9 mouse cellular contexts compared by ENCODE assay signal in genomic region chr7:104369736-104370414, GRCm38 (mm10). TPM values are rescaled to one million over a fixed set of nuclear protein-coding genes. Genes with fewer than 3 reads are reported as not detected.
DNase-seq lines count a peak whose midpoint lies in the region; ATAC-seq lines count a peak whose summit lies in the region.
"Had no signal": no experiment of that assay in that cellular context is flagged by ENCODE, and none has a peak within 500 bp of the region (broad histone marks: within the 10 kb centered on the region; RNA-seq: fewer than 3 reads in every experiment).

Gene Trim30b (minus strand): TSS chr7:104369884.

- peak; percentile 97 for DNase-seq in heart, adult 11 months
- peak; percentile 2 for DNase-seq in heart, postnatal 25 days (ENCODE audit: low spot score)
- no peak for DNase-seq in frontal cortex, postnatal 36 days (ENCODE audit: low spot score in 2 of 2)
- no peak for DNase-seq in urinary bladder, postnatal 14 days (ENCODE audit: low spot score)
- no peak for DNase-seq in gastrocnemius, postnatal 14 days

- H3K9ac ChIP-seq in heart, embryonic 11.5 days (ENCODE audit: low read depth, low read length), result no peak within 1 kb of the TSS
- H3K9ac ChIP-seq: neural tube, embryonic 15.5 days had no signal

- no peaks in the 10 kb centered on the region for H3K4me1 ChIP-seq in heart, embryonic 11.5 days (ENCODE audit: control insufficient read depth, insufficient read depth, low read length)
- H3K4me1 ChIP-seq: neural tube, embryonic 15.5 days had no signal

- no peak within 1 kb of the TSS for H3K4me2 ChIP-seq in heart, embryonic 11.5 days
- H3K4me2 ChIP-seq: neural tube, embryonic 15.5 days had no signal

- no peak within 1 kb of the TSS for H3K4me3 ChIP-seq in heart, embryonic 11.5 days (ENCODE audit: low read depth, low read length)
- H3K4me3 ChIP-seq: neural tube, embryonic 15.5 days had no signal

- intact Hi-C loops in heart, postnatal 25 days (cut with DNase I), result no loop called here
- intact Hi-C loops in gastrocnemius, postnatal 14 days (cut with DNase I; ENCODE audit: low total_unique reads), result no loop called here

- WGBS in heart, embryonic 11.5 days (ENCODE audit: insufficient replicate concordance), result 67% methylated on average over 1 of the region's 1 CpGs

- H3K27ac ChIP-seq in heart, embryonic 11.5 days (ENCODE audit: low read depth, low read length), result no peak within 1 kb of the TSS
- H3K27ac ChIP-seq: neural tube, embryonic 15.5 days had no signal

- H3K36me3 ChIP-seq in heart, embryonic 11.5 days (ENCODE audit: control insufficient read depth, insufficient read depth, low read length), result no peaks in the 10 kb centered on the region
- H3K36me3 ChIP-seq: neural tube, embryonic 15.5 days had no signal

- no peak for ATAC-seq in heart, embryonic 11.5 days (replicated peaks; ENCODE audit: insufficient number of reproducible peaks, low FRiP score, low TSS enrichment)
- peak; percentile 91 for ATAC-seq in CD4-positive, CD25-positive, alpha-beta regulatory T cell, adult 4 months
- peak; percentile 91 for ATAC-seq in megakaryocyte progenitor cell, adult 5-6 weeks (replicated peaks; ENCODE audit: poor library complexity)

- H3K9me3 ChIP-seq in heart, embryonic 11.5 days (replicated peaks; ENCODE audit: control insufficient read depth, low read length), result no peaks in the 10 kb centered on the region
- H3K9me3 ChIP-seq: neural tube, embryonic 15.5 days had no signal

- no peaks in the 10 kb centered on the region for H3K27me3 ChIP-seq in heart, embryonic 11.5 days (ENCODE audit: control insufficient read depth, insufficient read depth, low read length)
- H3K27me3 ChIP-seq: neural tube, embryonic 15.5 days had no signal

RNA-seq across cellular contexts. Expression of gene Trim30b, which starts in this region (rescaled TPM):
- 0.16 TPM in 1 of 2 replicates, not detected in the other for polyA plus RNA-seq in heart, embryonic 11.5 days (2014; fragmentation: Nextera tagmentation; extraction: Ambion mirVana)
- polyA plus RNA-seq in CD4-positive, CD25-positive, alpha-beta regulatory T cell, adult 4 months (2017; shearing (Covaris generic)), result 1 to 10 TPM; 1.1 to 1.5 TPM
- not detected for total RNA-seq in heart, postnatal 25 days (2021)
- 0.61 and 2.0 TPM in 2 replicates for total RNA-seq in megakaryocyte progenitor cell, adult 5-6 weeks (2015)
- 1.5 and 1.8 TPM in 2 replicates for total RNA-seq in megakaryocyte progenitor cell, adult 5-6 weeks (2017)
- not detected for total RNA-seq in gastrocnemius, postnatal 14 days (2021)
- polyA plus RNA-seq: neural tube, embryonic 15.5 days had no signal

Comparison
In these comparisons a context has a peak if more than half of its experiments do, and no peak if none do; other contexts are left out.
1. Peak in DNase-seq in heart, postnatal 25 days; RNA of the gene not detected or under 1 TPM.